Mouse (Mus musculus) liver, embryonic 14.5 days (tissue): Measurements from ENCODE around the gene Fhit. TPM values are rescaled to one million over a fixed set of nuclear protein-coding genes. Genes with fewer than 3 reads are reported as not detected.

Source experiments
- ATAC-seq: fragments of 200-750 bp; cut with Nextera tagmentation; 2 replicates; pipeline ENCODE4 v1.8.0; 2017; ENCODE audit warnings: moderate number of reproducible peaks, mild to moderate bottlenecking, moderate library complexity; ENCODE audit not compliant: insufficient read depth
- DNase-seq, 3 experiments: peaks; one replicate each; pipeline ENCODE4 v3.0.0-alpha.2; 2012 to 2013; ENCODE audit warnings: low read depth in 3 of 3, low spot score in 3 of 3
- H3K27ac ChIP-seq: fragments of 300-500 bp; sonication (generic); 2 replicates; pipeline ENCODE4 v1.5.1; 2014; ENCODE audit warnings: moderate library complexity, mild to moderate bottlenecking, control low read depth, inconsistent platforms
- H3K27me3 ChIP-seq: fragments of 300-500 bp; sonication (generic); 2 replicates; pipeline ENCODE4 v1.6.1; 2014; ENCODE audit warnings: mild to moderate bottlenecking, low read length, moderate library complexity; ENCODE audit not compliant: control insufficient read depth, insufficient read depth
- H3K36me3 ChIP-seq: fragments of 300-500 bp; sonication (generic); replicated peaks from 2 replicates; pipeline ENCODE4 v1.6.1; 2014; ENCODE audit warnings: low read depth; ENCODE audit not compliant: control insufficient read depth, insufficient read depth
- H3K4me1 ChIP-seq, 2 experiments: fragments of 200-500 bp in 1 of 2; fragments of 300-500 bp in 1 of 2; sonication (generic) in 1 of 2; replicated peaks; 2 replicates each; pipeline ENCODE4 v1.6.1; 2012 to 2014; ENCODE audit warnings: antibody characterized with exemption in 1 of 2, inconsistent platforms in 1 of 2, low read length in 1 of 2; ENCODE audit not compliant: control insufficient read depth in 2 of 2, insufficient read depth in 2 of 2
- H3K4me2 ChIP-seq: fragments of 300-500 bp; sonication (generic); 2 replicates; pipeline ENCODE4 v1.6.1; 2014; ENCODE audit warnings: low read depth, mild to moderate bottlenecking, control low read depth, moderate library complexity
- H3K4me3 ChIP-seq, 2 experiments: fragments of 200-500 bp in 1 of 2; fragments of 300-500 bp in 1 of 2; sonication (generic) in 1 of 2; 2 replicates each; pipeline ENCODE4 v1.5.1; 2012 to 2014; ENCODE audit warnings: low read depth in 2 of 2, low read length in 2 of 2, mild to moderate bottlenecking in 2 of 2, control low read depth in 1 of 2, inconsistent platforms in 1 of 2, moderate library complexity in 1 of 2; ENCODE audit not compliant: insufficient read depth in 1 of 2
- H3K9ac ChIP-seq: fragments of 300-500 bp; sonication (generic); replicated peaks from 2 replicates; pipeline ENCODE4 v1.6.1; 2014; ENCODE audit warnings: mild to moderate bottlenecking, control low read depth, moderate library complexity
- H3K9me3 ChIP-seq: fragments of 300-500 bp; sonication (generic); 2 replicates; pipeline ENCODE4 v1.6.1; 2016; ENCODE audit warnings: low read length, mixed read lengths; ENCODE audit not compliant: control insufficient read depth
- CTCF ChIP-seq: IDR thresholded peaks from 2 replicates; pipeline ENCODE4 v1.5.1; 2016; ENCODE audit warnings: antibody characterized with exemption, low read depth, control low read depth
- EP300 ChIP-seq: IDR thresholded peaks from 2 replicates; pipeline ENCODE4 v1.6.1; 2016; ENCODE audit warnings: antibody characterized with exemption, low read depth
- WGBS: fragments of 180-500 bp; shearing (Covaris S2); extraction: QIAGEN DNeasy Blood & Tissue Kit; methylation state at CpG from one replicate; pipeline ENCODE4 v1.1.7; 2014; ENCODE audit not compliant: insufficient replicate concordance; 5-methylcytosine and 5-hydroxymethylcytosine counted together
- polyA plus RNA-seq, 2 experiments: library from polyadenylated mRNA; depleted of rRNA in 1 of 2; stranded (reverse) in 1 of 2; unstranded in 1 of 2; fragments of >200 nt; fragmentation: Nextera tagmentation in 1 of 2; extraction: Ambion mirVana in 1 of 2; gene quantifications; 2 replicates each; pipeline versions ENCODE4 v1.2.1 to v1.2.3; 2012 to 2014

Gene Fhit
- polyA plus RNA-seq, 2 experiments: 1.4 to 1.9 TPM

DNA sequence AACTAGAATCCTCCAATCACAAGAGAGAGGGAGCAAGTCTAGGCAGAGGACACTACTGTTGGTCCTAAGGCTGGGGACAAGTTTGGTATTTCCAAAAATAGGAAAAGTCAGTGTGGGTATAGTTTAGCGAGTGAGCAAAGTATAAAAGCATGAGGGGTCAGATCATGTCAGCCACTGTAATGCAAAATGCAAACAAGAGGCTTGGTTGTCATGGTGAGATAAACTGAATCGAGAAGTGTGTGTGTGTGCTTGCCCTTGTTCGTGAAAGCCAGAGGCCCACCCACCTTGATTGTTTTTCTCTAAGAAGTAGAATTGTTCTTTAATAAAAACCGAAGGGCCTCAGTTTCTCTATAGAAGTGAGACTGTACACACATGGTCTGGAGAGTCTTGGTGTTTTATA, 1465.8 kb downstream of the Fhit start:
- H3K27me3 ChIP-seq: no peaks in the 10 kb centered on the region
- no peak for ATAC-seq
- no peaks in the 10 kb centered on the region for H3K36me3 ChIP-seq
- no peaks in the 10 kb centered on the region for H3K9me3 ChIP-seq
- no peak overlapping the region for H3K27ac ChIP-seq
- H3K4me1 ChIP-seq: no peaks in the 10 kb centered on the region
- no peak overlapping the region for H3K4me2 ChIP-seq
- no peak for DNase-seq
- no peak overlapping the region for H3K9ac ChIP-seq
- WGBS: 52% methylated on average over 4 of the region's 4 CpGs
- TF ChIP-seq EP300 (no peak), CTCF (no peak)
- no peak overlapping the region for H3K4me3 ChIP-seq

DNA sequence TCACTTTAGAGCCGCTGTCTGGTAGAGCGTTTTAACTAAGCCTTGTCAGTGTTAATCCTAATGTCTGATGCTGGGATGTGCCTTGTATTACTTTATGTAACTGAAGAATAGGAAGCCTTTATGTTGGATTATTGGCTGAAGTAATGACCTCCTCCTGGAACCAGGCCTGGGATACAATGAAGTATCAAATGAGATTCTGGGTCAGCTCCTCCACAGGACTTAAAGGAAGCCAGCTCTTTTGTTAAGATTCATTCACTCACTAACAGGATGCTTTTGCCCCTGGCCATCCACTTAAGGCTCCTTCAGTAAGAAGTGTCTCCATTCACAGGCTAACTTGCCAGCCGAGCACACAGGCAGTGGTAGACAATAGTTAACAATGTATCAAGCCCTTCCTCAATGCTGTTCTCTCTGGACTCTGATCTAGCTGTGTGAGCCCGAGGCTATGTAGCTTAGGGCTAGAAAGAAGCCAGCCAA, 1466.6 kb downstream of the Fhit start:
- TF ChIP-seq EP300 (no peak), CTCF (no peak)

DNA sequence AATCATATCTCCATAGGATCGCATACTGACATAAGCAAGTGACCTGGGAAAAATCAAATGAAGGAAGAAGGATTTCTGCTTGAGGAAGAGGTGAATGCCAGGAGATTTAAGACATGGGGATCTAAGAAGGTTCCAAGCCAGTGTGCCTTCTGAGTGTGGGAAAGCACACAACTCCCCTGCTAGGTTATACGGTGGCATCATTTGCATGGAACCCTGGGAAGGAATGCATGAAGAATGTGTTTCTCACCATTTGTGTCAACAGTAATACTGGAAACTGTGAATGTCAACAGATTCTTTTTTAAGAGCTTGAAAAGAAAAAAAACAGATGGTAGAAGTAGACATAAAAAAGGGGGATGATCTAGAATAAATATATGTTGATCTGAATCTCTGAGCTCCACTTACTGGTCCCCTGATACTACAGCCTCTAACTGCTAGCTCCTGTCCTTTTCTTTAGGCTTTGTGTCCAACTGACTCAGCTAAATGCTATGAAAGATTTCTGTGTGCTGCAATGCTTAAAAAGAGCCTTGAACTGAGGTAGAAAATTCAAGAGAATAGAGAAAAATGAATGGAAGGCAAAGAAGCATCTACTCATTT, 1473.1 kb downstream of the Fhit start:
- Histone ChIP-seq H3K4me2 (no peak overlapping the region), H3K9ac (no peak overlapping the region), H3K27me3 (no peaks in the 10 kb centered on the region), H3K27ac (no peak overlapping the region), H3K4me1 (no peaks in the 10 kb centered on the region), H3K36me3 (no peaks in the 10 kb centered on the region), H3K4me3 (no peak overlapping the region), H3K9me3 (no peaks in the 10 kb centered on the region)
- DNase-seq: no peak
- ATAC-seq: no peak
- 83% methylated on average over 2 of the region's 2 CpGs for WGBS
- no peak for TF ChIP-seq EP300
- no peak for TF ChIP-seq CTCF

More for the DNA sequence above, 1466.6 kb downstream of the Fhit start:
- DNase-seq: no peak
- Histone ChIP-seq H3K4me3 (no peak overlapping the region), H3K27me3 (no peaks in the 10 kb centered on the region), H3K9me3 (no peaks in the 10 kb centered on the region), H3K4me1 (no peaks in the 10 kb centered on the region), H3K36me3 (no peaks in the 10 kb centered on the region), H3K4me2 (no peak overlapping the region), H3K27ac (no peak overlapping the region), H3K9ac (no peak overlapping the region)
- WGBS: 61% methylated on average over 4 of the region's 4 CpGs
- ATAC-seq: no peak

DNA sequence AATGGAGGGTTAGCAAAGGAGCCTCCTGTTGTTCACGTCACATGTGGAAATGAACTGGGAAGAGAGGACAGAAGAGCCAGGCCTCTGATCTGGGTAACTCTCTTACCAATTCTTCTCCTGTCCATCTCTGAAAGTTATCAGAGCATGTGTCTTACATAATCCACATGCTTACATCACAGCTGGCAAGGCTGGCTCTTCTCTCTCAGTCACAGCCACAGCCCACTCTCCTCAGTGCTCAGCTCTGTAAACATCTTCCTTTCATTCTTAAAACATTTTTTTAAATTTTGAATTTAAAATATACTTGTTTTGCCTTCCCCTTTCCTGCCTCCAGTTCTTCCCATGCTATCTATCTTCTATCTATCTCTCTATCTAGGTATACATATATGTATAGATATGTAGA, 1477.5 kb downstream of the Fhit start:
- Histone ChIP-seq H3K4me1 (no peaks in the 10 kb centered on the region), H3K4me3 (no peak overlapping the region), H3K27ac (no peak overlapping the region), H3K9ac (no peak overlapping the region), H3K4me2 (no peak overlapping the region), H3K27me3 (no peaks in the 10 kb centered on the region), H3K36me3 (no peaks in the 10 kb centered on the region), H3K9me3 (no peaks in the 10 kb centered on the region)
- DNase-seq (no peak), ATAC-seq (no peak)
- TF ChIP-seq CTCF (no peak), EP300 (no peak)
- WGBS: 59% methylated on average over 1 of the region's 1 CpGs

DNA sequence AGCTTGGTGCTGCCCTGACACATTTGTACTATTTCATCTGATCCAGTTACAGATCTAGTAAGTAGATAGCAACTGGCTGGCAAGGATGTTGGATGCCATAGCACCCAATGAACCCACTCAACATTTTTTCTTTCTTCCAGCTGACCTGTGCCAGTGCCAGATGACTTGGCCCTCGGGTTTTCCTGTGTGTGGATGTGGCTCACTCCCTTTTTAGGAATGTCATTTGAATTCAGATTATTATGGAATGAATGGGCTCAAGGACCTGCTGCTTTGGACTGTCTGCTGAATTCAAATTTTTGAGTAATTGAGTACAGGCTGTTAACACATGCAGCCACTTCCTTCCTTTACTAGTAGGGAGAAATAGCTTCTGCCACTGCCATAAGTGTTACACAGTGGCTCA, 1489.1 kb downstream of the Fhit start:
- DNase-seq (no peak), ATAC-seq (no peak)
- Histone ChIP-seq H3K27me3 (no peaks in the 10 kb centered on the region), H3K4me3 (no peak overlapping the region), H3K9me3 (no peaks in the 10 kb centered on the region), H3K4me1 (no peaks in the 10 kb centered on the region), H3K9ac (no peak overlapping the region), H3K27ac (no peak overlapping the region), H3K36me3 (no peaks in the 10 kb centered on the region), H3K4me2 (no peak overlapping the region)
- TF ChIP-seq CTCF (no peak), EP300 (no peak)
- 30% methylated on average over 1 of the region's 1 CpGs for WGBS
